Mouse (Mus musculus): ENCODE data around the gene Upk3a. TPM values are rescaled to one million over a fixed set of nuclear protein-coding genes. Genes with fewer than 3 reads are reported as not detected.
"Not testable (repeated sequence)": the region's sequence is repeated elsewhere in the genome, so short reads cannot be mapped to it uniquely, and the experiment has no call there.

Upk3a gene
- total RNA-seq, 2 experiments from 2014 or later, result not detected

DNA sequence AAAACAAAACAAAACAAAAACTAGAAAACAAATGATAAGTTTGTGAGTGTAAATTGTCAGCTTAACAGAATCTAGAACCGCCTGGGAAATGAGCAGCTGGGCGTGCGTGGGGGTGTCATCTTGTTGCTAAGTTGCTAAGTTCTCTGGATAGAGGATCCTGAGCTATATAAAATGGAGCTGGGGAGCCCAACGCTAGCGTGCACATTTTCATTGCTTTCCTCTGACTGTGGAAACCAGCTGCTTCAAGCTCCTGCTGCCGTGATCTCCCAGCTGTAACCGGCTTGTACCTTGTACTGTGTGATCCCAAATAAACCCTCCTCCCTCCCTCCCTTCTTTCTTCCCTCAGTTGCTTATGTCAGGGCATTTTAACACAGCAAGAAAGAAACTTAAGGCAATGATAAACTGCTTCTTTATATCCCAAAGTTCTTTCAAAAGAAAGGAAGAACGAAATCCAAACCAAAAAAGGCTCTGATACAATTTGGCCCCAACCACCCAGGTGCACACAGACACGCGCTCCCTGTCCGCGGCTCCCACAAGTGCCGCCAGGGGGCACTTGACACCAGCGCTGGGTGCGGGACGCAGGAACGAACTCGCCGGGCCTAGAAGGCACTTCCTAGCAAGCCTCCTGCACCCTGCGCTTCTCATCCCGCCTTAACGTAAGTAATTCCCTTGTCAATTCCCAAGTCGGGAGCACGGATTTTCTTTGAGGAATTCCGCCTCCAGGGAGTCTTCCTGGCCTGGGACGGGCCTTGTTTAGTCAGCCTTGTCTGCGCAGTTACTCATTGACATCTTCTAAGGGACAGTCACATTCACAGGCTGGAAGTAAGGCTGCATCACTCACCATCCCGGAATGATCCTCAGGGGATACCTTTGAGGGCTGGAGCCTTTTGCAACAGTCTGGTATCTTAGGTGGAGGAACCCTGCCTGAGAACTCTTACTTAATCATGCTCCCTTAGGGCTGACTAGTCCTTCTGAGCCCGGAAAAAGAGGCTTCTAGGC is 15.7 kb upstream of the Upk3a start:
- DNase-seq, result peak; percentile 89

DNA sequence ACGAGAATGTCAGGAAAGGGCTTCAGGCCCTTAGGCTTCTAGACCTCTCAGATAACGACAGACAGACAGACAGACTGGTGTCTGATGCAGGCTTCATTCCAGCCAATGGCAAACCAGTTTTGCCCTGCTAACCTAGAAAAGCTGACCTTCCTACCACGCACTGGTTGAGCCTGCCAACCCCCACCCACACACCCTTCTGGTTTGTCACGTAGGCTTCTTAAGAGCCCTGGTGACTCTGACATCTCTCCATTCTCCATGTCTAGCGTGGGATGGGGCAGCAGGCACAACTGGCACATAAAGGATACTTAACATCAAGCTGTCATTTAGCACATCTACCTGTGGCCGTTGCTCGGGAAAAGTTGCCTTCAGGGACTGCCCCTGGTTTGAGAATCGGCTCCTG is 7.3 kb upstream of the Upk3a start:
- DNase-seq, result no peak

DNA sequence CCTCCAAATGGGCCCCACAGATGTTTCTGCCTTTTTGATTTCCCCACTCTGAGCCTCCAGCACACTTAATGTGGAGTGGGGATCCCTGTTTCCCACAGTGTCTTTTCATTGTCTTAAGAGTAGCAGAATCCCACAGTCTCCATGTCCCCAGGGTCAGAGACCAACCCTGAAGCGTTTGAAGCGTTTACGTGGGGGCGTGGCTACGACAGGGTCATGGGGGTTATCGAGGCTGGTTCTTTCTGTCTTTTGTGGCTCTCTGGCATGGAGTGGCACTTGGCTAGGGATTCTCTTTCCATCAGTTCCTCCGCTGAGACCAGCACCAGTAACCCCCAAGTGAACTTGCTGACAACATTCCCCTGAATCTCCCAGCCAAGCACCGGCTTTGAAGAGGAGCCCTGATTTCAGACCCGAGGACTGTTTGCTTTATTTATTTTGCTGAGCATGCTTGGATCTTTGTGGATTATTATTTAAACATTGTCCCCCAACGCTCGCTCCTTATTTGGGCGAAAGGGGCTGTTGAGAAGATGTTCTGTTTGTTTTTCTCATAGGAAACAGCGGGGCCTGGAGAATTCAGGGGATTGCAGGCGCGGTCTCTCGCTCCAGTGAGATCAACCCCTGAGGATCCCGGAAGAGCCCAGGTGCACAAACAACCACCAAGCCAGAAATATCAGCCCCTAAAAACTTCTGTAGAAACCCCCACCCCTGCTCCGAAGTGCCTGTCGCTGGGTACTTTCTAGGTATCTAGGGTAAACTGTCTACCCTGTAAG is 4.9 kb upstream of the Upk3a start:
- DNase-seq, result peak; percentile 21

DNA sequence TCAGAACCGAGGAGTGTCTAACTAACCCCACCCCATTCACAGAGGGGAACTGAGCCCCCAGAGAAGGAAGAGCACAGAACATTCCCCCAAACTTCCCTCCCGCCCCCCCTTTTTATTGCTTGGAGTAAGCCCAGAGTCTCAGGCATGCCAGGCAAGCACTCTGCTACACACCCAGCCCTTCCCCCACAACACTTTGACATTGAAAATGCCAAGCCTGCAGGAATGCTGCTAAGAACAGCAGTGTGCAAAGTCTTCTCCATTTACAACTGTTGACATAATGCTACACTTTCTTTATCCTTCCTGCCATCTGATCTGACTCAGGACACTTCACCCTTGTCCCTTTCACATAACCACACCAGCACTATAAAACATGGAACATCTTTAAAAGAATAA is 4.3 kb upstream of the Upk3a start:
- peak; percentile 37 for DNase-seq

DNA sequence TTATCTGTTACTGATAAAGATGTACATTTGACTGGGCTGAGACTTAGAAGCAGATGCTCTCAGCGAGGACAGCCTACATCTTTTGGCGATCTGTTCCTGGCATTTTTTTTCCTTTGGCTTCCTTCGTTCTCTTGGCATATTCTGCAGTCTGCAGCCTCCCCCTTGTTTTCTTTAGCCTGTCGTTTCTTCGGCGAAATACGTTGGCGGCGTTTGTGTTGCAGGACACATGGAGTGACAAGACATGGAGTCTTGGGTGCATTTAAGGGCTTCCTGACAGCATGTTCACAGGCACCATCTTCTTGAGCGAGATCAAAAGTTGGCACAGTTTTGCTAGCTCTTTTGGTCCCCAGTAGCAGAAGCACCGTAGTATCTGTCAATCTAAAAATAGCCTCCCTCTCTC is 1.2 kb upstream of the Upk3a start:
- no peak for DNase-seq

DNA sequence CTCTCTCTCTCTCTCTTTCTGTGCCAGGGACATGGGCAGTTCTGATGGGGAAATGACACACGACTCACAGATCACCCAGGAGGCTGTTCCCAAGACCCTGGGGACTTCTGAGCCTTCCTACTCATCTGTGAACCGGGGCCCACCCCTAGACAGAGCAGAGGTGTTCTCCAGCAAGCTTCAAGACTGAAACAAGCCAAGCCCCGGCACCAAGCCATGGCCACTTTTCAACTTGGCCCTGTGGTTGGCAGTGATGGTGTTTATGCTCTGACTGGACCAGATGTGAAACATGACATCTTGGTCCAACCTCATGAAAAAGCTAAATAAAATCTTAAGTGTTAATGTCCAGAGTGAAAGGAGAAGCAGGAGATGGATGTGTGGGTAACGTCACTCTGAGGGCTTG is 5.3 kb downstream of the Upk3a start:
- DNase-seq, result peak; percentile 32

DNA sequence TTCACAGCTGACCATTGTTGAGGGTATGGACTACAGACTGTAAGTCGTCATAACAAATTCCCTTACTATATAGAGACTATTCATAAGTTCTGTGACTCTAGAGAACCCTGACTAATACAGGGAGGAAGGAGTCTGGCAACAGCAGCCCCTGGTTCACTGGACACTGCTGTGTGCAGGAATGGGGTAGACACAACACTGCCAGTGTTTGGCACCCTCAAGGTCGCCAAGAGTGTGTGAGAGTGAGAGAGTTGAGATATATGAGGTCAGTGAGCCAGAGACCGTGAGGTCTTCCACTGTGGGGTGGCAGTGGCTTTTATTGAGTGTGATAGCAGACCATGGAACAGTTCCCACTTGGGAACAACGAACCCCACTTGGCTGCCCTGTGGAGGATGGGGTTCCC is 9.3 kb downstream of the Upk3a start:
- no peak for DNase-seq

DNA sequence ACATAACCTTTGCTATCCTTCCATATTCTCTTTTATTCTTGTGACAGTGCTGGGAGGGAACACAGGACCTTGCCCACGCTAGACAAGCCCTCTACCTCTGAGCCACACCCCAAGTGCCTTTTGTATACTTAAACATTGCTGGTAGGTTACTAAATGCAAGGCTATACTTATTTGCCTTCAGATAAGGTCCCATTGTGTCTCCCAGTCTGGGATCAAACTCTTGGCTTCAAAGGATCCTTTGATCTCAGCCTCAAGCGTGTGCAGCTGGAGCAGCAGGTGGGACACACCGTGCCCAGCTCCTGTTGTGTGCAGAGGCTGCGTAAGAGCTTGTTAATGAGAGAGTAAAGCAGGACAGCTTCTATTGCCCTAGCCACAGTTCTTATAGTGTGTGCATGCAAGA is 10.8 kb downstream of the Upk3a start:
- DNase-seq, result no peak

DNA sequence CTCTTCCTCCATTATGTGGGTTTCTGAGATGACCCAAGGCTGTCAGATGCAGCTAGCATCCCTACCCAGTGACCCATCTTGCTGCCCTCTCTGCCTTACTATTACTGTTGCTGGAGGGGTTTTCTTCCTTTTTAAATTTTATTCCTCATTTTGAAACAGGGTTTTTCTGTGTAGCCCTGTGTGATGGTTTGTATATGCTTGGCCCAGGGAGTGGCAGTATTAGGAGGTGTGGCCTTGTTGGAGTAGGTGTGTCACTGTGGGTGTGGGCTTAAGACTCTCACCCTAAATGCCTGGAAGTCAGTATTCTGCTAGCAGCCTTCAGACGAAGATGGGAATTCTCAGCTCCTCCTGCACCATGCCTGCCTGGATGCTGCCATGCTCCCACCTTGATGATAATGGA is 11.7 kb downstream of the Upk3a start, which contains the start of gene Fam118a:
Fam118a (plus strand) TSS at position 301 of the 400 bp plus-strand sequence.
- not testable (repeated sequence) for DNase-seq

DNA sequence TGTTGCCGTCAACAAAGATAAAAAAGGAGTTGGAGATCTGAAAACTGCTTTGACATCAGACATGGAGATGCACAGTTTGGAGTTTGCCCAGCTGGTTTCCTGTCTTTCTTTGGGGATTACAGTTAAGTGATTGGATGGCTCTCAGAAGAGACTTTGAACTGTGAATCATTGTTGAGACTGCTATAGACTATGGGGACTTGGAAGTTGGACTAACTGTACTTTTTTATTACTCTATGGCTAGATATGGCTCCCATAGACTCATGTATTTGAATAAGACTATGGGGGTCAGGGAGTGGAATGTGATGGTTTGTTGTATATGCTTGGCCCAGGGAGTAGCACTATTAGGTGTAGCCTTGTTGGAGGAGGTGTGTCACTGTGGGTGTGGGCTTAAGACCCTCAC is 13.7 kb downstream of the Upk3a start:
- not testable (repeated sequence) for DNase-seq

DNA sequence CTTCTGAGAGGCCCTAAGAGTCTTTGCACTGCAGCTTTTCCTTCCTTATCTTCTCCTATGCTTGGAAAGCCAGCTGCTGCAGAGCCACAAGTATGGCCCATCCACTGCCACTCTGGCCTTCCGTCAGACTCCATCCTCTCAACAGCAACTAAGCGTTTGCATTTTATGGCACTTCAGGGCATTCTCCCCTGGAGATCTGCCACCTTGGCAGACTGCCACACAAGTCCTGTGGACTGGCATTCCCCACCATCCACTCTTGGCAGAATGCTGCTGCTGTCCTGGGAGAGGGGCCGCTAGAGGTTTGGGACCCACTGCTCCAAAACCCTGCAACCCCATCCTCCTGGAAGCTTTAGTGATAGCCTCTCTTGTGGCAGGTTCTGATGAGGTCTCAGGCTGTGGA is 14.9 kb downstream of the Upk3a start:
- peak; percentile 61 for DNase-seq

DNA sequence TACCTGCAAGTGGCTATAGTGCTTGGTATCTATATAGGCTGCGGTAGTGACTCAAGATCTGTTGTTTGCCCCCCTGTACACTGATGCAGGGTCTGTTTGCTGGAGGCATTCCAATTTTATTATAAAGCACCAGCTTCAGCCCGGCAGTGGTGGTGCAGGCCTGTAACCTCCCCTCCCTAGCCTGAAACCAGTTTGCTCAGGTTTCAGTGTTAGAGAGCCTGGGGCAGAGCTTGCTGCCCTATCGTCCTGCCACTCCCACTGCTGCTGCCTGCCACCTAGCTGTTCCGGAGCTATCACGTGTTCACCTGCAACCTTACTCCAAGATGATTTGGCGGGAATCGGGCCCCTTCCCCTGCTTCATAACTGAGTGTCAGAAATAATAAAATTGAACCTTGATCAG is 17.0 kb downstream of the Upk3a start:
- not testable (repeated sequence) for DNase-seq

DNA sequence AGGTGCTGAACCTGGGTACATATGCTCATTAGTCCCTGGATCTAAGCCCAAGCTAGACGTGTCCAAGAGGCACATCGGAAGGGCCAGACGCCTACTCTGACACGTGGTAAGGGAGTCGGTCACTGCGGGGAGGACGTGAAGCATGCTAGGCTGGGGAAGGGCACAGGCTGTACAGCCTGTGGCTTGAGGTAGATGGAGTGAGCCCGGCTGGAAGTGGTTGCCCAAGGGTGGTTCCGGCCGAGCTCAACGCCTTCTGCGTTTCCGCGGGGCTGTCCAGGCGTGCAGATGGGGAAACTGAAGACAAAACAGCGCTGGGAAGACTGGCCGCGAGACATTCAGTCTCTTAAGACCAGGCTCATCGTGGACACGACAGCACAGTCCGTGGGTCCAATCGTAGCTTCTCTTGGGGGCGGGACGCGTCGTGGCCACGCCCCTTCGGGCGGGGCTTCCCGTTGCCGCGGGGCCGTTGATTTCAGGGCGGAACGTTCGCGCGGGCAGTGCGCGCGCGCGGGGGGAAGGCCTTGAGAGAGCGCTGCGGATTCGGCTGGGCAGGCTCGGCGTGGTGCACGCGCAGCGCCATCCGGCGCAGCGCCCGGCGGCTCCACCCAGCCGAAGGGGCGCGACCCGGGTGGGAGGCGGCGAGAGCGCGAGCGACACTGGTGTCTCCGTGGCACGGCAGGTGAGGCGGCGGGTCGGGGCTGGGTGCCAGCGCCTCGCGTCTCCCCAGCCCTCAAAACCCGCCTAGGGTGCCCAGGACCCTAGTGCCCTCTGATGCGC is 19.8 kb downstream of the Upk3a start:
- DNase-seq, result peak; percentile 99

DNA sequence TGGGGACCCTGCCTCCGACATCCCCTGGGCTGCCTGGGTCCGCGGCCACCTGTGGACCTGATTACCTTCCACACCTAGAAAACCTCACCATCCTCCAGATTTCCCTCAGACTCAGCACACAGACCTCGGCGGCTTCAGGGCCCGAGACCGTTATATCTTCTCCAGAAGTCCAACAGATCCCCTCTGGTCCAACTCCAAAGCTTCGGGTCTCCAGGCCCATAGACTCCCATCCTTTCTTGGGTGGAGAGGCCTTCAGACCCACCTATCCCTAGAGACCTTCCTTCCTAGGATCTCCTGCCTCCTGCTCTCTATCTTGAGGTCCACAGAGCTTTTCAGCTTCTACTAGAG is 20.4 kb downstream of the Upk3a start:
- DNase-seq, result no peak

DNA sequence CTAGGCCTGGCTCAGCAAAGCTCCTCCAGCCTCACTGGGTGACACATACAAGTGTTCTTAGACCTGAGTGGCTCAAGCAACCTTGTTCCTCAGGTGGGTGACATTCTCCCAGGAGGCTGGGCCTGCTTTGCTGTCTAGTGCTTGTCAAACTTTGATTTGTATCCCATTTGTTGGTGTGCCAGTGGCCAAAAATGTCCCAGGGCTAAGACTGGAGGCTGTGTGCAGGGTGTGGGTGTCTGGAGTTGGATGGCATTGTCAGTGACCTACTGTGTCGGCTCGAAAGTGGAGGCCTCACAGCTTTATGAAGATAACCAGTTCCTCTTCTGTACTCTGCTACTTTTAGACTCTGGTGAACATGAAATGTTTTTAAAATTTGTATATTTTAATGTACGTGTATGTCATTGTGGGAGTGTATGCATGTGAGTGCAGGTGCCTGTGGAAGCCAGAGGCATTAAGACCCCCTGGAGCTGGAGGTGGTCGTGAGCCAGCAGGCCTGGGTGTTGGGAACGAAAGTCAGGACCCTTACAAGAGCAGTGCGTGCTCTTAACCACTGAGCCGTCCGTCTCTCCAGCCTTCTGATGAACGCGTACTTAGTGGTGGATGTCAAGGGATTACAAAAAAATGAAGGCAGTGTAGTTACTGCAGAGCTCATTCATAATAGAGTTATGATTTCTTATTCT is 24.7 kb downstream of the Upk3a start:
- DNase-seq, result no peak

DNA sequence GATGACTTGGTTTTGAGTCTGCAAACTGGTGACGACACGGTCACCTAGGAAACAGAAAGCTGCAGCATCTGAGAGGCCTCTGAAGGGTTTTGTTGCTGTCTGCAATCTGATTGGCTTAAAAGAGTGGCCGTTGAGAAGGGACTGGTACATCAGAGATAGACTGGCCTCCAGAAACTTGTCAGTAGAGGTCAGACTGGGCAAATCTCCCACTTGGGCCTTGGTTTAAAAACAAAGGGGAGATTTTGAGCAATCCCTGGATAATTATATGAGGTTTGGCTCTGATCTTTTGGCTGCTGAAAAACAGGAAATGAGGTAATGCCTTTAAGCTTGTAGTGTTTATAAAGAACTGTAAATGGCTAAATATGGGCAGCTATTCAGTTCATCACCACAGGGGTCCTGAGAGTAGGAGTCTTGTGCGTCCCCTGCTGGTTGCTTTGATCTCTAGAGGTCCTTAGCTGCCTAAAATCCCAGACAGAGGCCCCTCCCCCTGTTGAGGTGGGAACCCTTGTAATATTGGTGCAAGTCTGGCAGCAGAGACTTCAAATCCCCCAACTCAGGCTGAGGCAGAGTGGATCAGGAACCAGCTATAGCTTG is 25.5 kb downstream of the Upk3a start:
- DNase-seq, result peak; percentile 83

DNA sequence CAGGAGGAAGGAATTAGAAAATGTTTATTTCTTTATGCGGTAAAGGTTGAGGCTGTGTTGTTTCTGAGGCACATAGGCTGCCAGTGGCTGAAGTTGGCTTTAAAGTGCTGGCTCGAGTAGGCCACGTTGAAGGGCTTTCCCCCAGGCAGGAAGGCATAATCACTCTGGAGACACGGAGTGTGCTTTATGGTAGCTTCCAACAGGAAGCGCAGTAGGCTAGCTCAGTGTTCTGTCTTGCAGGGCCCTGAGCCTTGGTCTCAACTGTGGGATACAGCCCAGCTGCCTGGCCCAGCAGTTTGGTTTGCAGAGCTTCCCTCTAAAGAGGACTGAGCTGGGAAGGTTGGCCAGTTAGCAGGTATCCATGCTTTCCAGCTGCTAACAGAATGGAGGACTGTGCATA is 26.2 kb downstream of the Upk3a start:
- DNase-seq, result no peak

DNA sequence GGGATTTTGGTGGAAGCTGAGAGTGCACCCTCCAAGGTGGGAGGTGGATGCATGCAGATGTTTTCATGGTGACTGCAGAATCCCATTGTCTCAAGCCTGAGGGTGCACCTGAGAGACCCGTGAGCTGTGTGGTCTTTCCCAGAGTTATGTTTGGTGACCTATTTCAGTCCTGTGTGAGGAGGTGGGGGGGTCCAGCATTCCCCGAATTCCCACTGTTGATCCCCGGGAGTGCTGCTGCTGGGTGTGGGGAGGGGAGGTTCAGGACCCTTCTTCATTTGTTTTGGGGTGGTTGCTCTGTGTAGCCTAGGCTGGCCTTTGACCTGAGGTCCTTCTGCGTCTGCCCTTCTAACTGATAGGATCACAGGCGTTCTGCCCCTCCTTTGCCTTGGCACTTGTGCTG is 26.8 kb downstream of the Upk3a start:
- DNase-seq, result no peak

DNA sequence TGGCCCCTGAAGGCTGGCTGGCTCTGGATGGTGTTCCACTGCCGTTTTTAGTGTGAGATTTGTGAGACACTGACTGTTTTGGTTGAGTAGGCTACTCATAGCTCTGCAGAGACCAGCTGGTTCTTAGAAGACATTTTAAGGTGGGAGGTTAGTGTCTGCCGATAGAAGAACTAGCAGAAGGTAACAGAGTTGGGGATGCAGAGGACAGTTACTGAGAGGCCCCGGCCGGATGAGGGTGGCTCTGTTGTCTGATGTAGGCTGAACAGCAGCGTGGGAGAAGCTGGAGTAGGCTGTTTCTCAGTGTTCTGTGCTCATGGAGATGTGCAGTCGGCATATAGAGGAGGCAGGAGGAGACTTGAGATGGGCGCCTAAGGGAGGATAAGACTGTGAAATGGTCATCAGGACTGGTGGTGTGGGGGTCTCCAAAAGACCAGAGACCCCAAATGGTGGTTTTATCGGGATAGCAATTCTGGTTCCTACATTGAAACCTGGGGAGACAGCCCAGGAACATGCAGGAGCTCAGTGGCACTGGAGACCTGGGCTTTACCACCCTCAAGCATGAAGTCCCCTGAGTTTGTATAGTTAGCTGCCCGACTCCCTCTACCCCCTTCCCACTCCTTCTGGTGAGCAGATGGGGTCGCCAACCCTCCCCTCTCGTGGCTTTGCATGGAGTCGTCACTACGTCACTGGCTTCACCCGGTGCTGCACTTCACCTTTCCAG is 29.4 kb downstream of the Upk3a start:
- DNase-seq, result no peak

DNA sequence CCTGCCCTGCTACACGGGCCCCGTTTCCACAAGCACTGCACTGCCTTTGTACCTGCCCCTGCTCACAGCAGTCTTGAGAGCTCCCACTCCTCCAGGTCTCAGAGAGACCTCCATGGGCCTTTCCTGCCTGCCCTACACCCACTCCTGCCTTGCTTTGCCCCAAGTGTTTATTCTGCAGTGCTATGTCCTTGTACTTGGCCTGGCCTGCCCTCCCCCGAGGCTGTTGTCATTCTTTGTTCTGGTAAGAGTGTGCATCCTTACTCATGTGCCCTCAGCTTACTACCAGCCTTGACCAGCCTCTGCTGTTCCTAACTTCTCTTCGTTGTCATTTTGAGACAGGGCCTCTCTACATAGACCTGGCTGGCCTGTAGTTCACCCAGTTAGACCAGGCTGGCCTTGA is 30.9 kb downstream of the Upk3a start:
- no peak for DNase-seq

DNA sequence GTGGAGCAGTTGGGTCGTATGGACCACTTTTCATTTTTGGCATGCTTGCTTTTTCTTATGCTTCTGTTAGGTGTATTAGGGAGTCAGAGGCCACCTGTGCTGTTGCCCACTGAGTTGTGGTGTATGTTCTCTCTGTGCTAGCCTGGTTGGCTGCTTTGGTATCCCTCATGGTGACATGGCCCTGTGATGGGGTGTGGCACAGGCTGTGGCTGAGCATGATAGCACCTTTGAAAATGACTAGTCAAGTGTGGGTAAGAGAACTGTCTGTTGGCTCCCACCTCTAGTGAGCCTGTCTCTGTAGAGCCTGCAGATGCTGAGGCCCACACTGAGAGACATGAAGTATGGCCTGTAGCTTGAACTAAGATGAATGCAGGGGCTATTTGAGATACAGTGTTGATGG is 32.8 kb downstream of the Upk3a start:
- DNase-seq, result no peak

All from heart, postnatal 4 days (tissue).